Mouse (Mus musculus) liver, embryonic 14.5 days (tissue): Measurements from ENCODE around the gene Ush2a.

ENCODE experiments used
- CTCF ChIP-seq: IDR thresholded peaks from 2 replicates; pipeline ENCODE4 v1.5.1; 2016; ENCODE audit warnings: antibody characterized with exemption, low read depth, control low read depth
- EP300 ChIP-seq: IDR thresholded peaks from 2 replicates; pipeline ENCODE4 v1.6.1; 2016; ENCODE audit warnings: antibody characterized with exemption, low read depth

GRCm38 (mm10) chr1:188527451-188527850 lies 265.6 kb downstream of the Ush2a start:
- TF ChIP-seq EP300 (no peak), CTCF (no peak)
